Mouse (Mus musculus) neural tube, embryonic 15.5 days (tissue): ENCODE results near the gene Srp14. TPM values are rescaled to one million over a fixed set of nuclear protein-coding genes. Genes with fewer than 3 reads are reported as not detected.
A peak's percentile ranks its signal among the peaks of the same experiment; 100 is the strongest.

ENCODE experiments used
- ATAC-seq: fragments of 200-750 bp; cut with Nextera tagmentation; 2 replicates; pipeline ENCODE4 v1.8.0; 2017; ENCODE audit warnings: mild to moderate bottlenecking, moderate TSS enrichment, moderate library complexity; ENCODE audit not compliant: low FRiP score
- H3K27ac ChIP-seq: fragments of 300-500 bp; sonication (generic); replicated peaks from 2 replicates; pipeline ENCODE4 v1.5.1; 2015; ENCODE audit warnings: mild to moderate bottlenecking, inconsistent platforms
- H3K27me3 ChIP-seq: fragments of 300-500 bp; sonication (generic); replicated peaks from 2 replicates; pipeline ENCODE4 v1.6.1; 2015; ENCODE audit warnings: inconsistent platforms
- H3K36me3 ChIP-seq: fragments of 300-500 bp; sonication (generic); 2 replicates; pipeline ENCODE4 v1.6.1; 2015; ENCODE audit warnings: inconsistent platforms
- H3K4me1 ChIP-seq: fragments of 300-500 bp; sonication (generic); 2 replicates; pipeline ENCODE4 v1.6.1; 2015; ENCODE audit warnings: inconsistent platforms
- H3K4me2 ChIP-seq: fragments of 300-500 bp; sonication (generic); 2 replicates; pipeline ENCODE4 v1.6.1; 2015; ENCODE audit warnings: inconsistent platforms, mild to moderate bottlenecking, moderate library complexity
- H3K4me3 ChIP-seq: fragments of 300-500 bp; sonication (generic); replicated peaks from 2 replicates; pipeline ENCODE4 v1.5.1; 2015; ENCODE audit warnings: mild to moderate bottlenecking, inconsistent platforms
- H3K9ac ChIP-seq: fragments of 300-500 bp; sonication (generic); replicated peaks from 2 replicates; pipeline ENCODE4 v1.6.1; 2015; ENCODE audit warnings: mild to moderate bottlenecking, inconsistent platforms
- H3K9me3 ChIP-seq: fragments of 300-500 bp; sonication (generic); replicated peaks from 2 replicates; pipeline ENCODE4 v1.6.1; 2016; ENCODE audit warnings: inconsistent platforms
- WGBS: fragments of 180-500 bp; shearing (Covaris S2); methylation state at CpG from one replicate; pipeline ENCODE4 v1.1.7; 2015; ENCODE audit warnings: mixed read lengths; 5-methylcytosine and 5-hydroxymethylcytosine counted together
- polyA plus RNA-seq: library from polyadenylated mRNA; unstranded; fragments of >200 nt; fragmentation: Nextera tagmentation; extraction: Ambion mirVana; gene quantifications from 2 replicates; pipeline ENCODE4 v1.2.1, GENCODE M21; 2015

The Srp14 gene
- polyA plus RNA-seq, 1 experiment from 2014 or later: 351 TPM

- H3K4me3 ChIP-seq: no peak overlapping the region
- H3K4me2 ChIP-seq: no peak overlapping the region
- H3K9me3 ChIP-seq: no peaks in the 10 kb centered on the region
- WGBS: 74% methylated on average over 3 of the region's 3 CpGs
- H3K4me1 ChIP-seq: peaks cover 2% of the 10 kb centered on the region; the same call in 1 of the 2 replicates
- H3K27me3 ChIP-seq: no peaks in the 10 kb centered on the region
- no peak overlapping the region for H3K9ac ChIP-seq
- H3K36me3 ChIP-seq: no peaks in the 10 kb centered on the region
- H3K27ac ChIP-seq: no peak overlapping the region
- ATAC-seq: no peak
Observed at GRCm38 (mm10) chr2:118485415-118485814, 5.9 kb upstream of the Srp14 start.

GRCm38 (mm10) chr2:118484386-118484898 is 4.9 kb upstream of the Srp14 start:
- no peak overlapping the region for H3K4me2 ChIP-seq
- H3K4me1 ChIP-seq: peaks cover 5% of the 10 kb centered on the region; the same call in 1 of the 2 replicates
- no peaks in the 10 kb centered on the region for H3K9me3 ChIP-seq
- no peaks in the 10 kb centered on the region for H3K36me3 ChIP-seq
- no peak overlapping the region for H3K4me3 ChIP-seq
- H3K27me3 ChIP-seq: no peaks in the 10 kb centered on the region
- WGBS: 82% methylated on average over 9 of the region's 9 CpGs
- no peak overlapping the region for H3K27ac ChIP-seq
- no peak for ATAC-seq
- H3K9ac ChIP-seq: no peak overlapping the region

GRCm38 (mm10) chr2:118483032-118483431 is 3.5 kb upstream of the Srp14 start:
- no peaks in the 10 kb centered on the region for H3K27me3 ChIP-seq
- 85% methylated on average over 5 of the region's 5 CpGs for WGBS
- H3K36me3 ChIP-seq: no peaks in the 10 kb centered on the region
- H3K4me2 ChIP-seq: no peak overlapping the region
- H3K27ac ChIP-seq: no peak overlapping the region
- no peak overlapping the region for H3K4me3 ChIP-seq
- H3K4me1 ChIP-seq: peaks cover 14% of the 10 kb centered on the region
- H3K9ac ChIP-seq: no peak overlapping the region
- no peaks in the 10 kb centered on the region for H3K9me3 ChIP-seq
- no peak for ATAC-seq

GRCm38 (mm10) chr2:118480886-118481285 is 1.4 kb upstream of the Srp14 start:
- Histone ChIP-seq H3K4me2 (no peak overlapping the region), H3K4me3 (no peak overlapping the region), H3K27me3 (no peaks in the 10 kb centered on the region), H3K9ac (no peak overlapping the region), H3K4me1 (peaks cover 20% of the 10 kb centered on the region), H3K36me3 (peaks cover 5% of the 10 kb centered on the region), H3K27ac (no peak overlapping the region), H3K9me3 (no peaks in the 10 kb centered on the region)
- no peak for ATAC-seq
- WGBS: 95% methylated on average over 7 of the region's 7 CpGs

- peak overlapping the region; percentile 96 for H3K9ac ChIP-seq
- H3K4me2 ChIP-seq: peak overlapping the region; percentile 78
- H3K4me1 ChIP-seq: peaks cover 20% of the 10 kb centered on the region
- peak; percentile 80 for ATAC-seq
- peak overlapping the region; percentile 97 for H3K4me3 ChIP-seq
- H3K36me3 ChIP-seq: peaks cover 22% of the 10 kb centered on the region
- WGBS: 3% methylated on average over 52 of the region's 52 CpGs
- H3K9me3 ChIP-seq: no peaks in the 10 kb centered on the region
- peak overlapping the region; percentile 89 for H3K27ac ChIP-seq
- H3K27me3 ChIP-seq: no peaks in the 10 kb centered on the region
Observed at GRCm38 (mm10) chr2:118478833-118479549, 520 bp downstream of the Srp14 start.

GRCm38 (mm10) chr2:118468354-118468753 is 11.2 kb downstream of the Srp14 start:
- no peaks in the 10 kb centered on the region for H3K4me1 ChIP-seq
- H3K9me3 ChIP-seq: no peaks in the 10 kb centered on the region
- peaks cover 76% of the 10 kb centered on the region for H3K36me3 ChIP-seq
- no peak overlapping the region for H3K4me3 ChIP-seq
- no peak for ATAC-seq
- no peaks in the 10 kb centered on the region for H3K27me3 ChIP-seq
- H3K9ac ChIP-seq: no peak overlapping the region
- H3K27ac ChIP-seq: no peak overlapping the region
- H3K4me2 ChIP-seq: no peak overlapping the region

GRCm38 (mm10) chr2:118466601-118467000 is 12.9 kb downstream of the Srp14 start:
- Histone ChIP-seq H3K27me3 (no peaks in the 10 kb centered on the region), H3K4me1 (no peaks in the 10 kb centered on the region), H3K4me2 (no peak overlapping the region), H3K36me3 (peaks cover 76% of the 10 kb centered on the region), H3K4me3 (no peak overlapping the region), H3K27ac (no peak overlapping the region), H3K9ac (no peak overlapping the region), H3K9me3 (no peaks in the 10 kb centered on the region)
- no peak for ATAC-seq
- 78% methylated on average over 1 of the region's 1 CpGs for WGBS

- no peaks in the 10 kb centered on the region for H3K27me3 ChIP-seq
- WGBS: 62% methylated on average over 2 of the region's 2 CpGs
- H3K4me2 ChIP-seq: no peak overlapping the region
- ATAC-seq: no peak
- H3K9ac ChIP-seq: no peak overlapping the region
- H3K36me3 ChIP-seq: peaks cover 71% of the 10 kb centered on the region
- no peak overlapping the region for H3K4me3 ChIP-seq
- no peaks in the 10 kb centered on the region for H3K9me3 ChIP-seq
- H3K27ac ChIP-seq: no peak overlapping the region
- H3K4me1 ChIP-seq: no peaks in the 10 kb centered on the region
Observed at GRCm38 (mm10) chr2:118465894-118466293, 13.6 kb downstream of the Srp14 start.

GRCm38 (mm10) chr2:118464450-118464849 is 15.1 kb downstream of the Srp14 start:
- H3K4me3 ChIP-seq: no peak overlapping the region
- no peak overlapping the region for H3K9ac ChIP-seq
- no peak overlapping the region for H3K27ac ChIP-seq
- ATAC-seq: no peak
- no peaks in the 10 kb centered on the region for H3K9me3 ChIP-seq
- no peak overlapping the region for H3K4me2 ChIP-seq
- 76% methylated on average over 3 of the region's 3 CpGs for WGBS
- no peaks in the 10 kb centered on the region for H3K4me1 ChIP-seq
- H3K36me3 ChIP-seq: peaks cover 58% of the 10 kb centered on the region
- no peaks in the 10 kb centered on the region for H3K27me3 ChIP-seq

- WGBS: 90% methylated on average over 5 of the region's 5 CpGs
Observed at GRCm38 (mm10) chr2:118463480-118463879, 16.0 kb downstream of the Srp14 start.

GRCm38 (mm10) chr2:118461480-118462165 is 17.9 kb downstream of the Srp14 start:
- Histone ChIP-seq H3K4me2 (no peak overlapping the region), H3K4me3 (no peak overlapping the region), H3K4me1 (peaks cover 10% of the 10 kb centered on the region; the same call in 1 of the 2 replicates), H3K27ac (no peak overlapping the region), H3K36me3 (peaks cover 41% of the 10 kb centered on the region), H3K9ac (no peak overlapping the region), H3K27me3 (no peaks in the 10 kb centered on the region), H3K9me3 (no peaks in the 10 kb centered on the region)
- 76% methylated on average over 16 of the region's 16 CpGs for WGBS
- no peak for ATAC-seq

More at GRCm38 (mm10) chr2:118463480-118463879, 16.0 kb downstream of the Srp14 start:
- Histone ChIP-seq H3K9me3 (no peaks in the 10 kb centered on the region), H3K36me3 (peaks cover 57% of the 10 kb centered on the region), H3K27me3 (no peaks in the 10 kb centered on the region), H3K4me3 (no peak overlapping the region), H3K4me2 (no peak overlapping the region), H3K27ac (no peak overlapping the region), H3K9ac (no peak overlapping the region), H3K4me1 (no peaks in the 10 kb centered on the region)
- no peak for ATAC-seq
